ENCODE assay signal across 1 mouse cellular context in the genomic region with DNA sequence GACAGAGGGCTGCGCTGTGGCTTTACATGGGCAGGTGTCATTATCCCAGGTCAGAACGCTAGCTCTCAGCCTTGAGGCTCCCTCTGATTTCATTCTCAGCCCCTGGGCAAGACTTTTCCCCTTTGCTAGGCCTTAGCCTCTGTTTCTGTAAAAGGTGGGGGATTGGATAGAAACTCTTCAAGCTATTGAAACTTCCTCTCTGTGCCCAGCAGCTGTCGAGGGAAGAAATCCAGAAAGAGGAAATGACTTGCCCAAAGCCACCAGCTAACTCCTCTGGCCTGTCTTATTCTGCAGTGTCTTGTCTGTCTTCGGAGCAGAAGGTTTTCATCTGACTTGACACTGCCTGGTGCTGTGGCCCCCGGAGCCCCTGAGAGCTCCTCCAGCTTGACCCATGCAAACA.
A peak's percentile ranks its signal among the peaks of the same experiment; 100 is the strongest.
TF ChIP-seq lines count a peak whose summit lies in the region.

No protein-coding gene starts in this region.

TF ChIP-seq in MEL, 35 proteins besides CTCF, POLR2A, EP300 and RAD21:
- TF ChIP-seq POLR2AphosphoS2 (IDR thresholded peaks at IDR 0.05; ENCODE audit: low read length) (no peak), USF1 (IDR thresholded peaks at IDR 0.05; ENCODE audit: low read depth, low read length) (no peak), GATA1 (IDR thresholded peaks at IDR 0.05; ENCODE audit: low read depth, low read length) (no peak), ZKSCAN1 (IDR thresholded peaks at IDR 0.05; ENCODE audit: low read depth, low read length) (no peak), SMC3 (IDR thresholded peaks at IDR 0.05; ENCODE audit: low read depth, low read length) (no peak; the same call in 1 of the 2 replicates), CHD2 (IDR thresholded peaks at IDR 0.05; ENCODE audit: low read length) (no peak), USF2 (IDR thresholded peaks at IDR 0.05; ENCODE audit: borderline replicate concordance in 1 of 2, insufficient read depth in 1 of 2, low read depth in 1 of 2, low read length in 2 of 2) (no peak), TCF12 (IDR thresholded peaks at IDR 0.05; ENCODE audit: low read depth, low read length) (no peak), MAX (IDR thresholded peaks at IDR 0.05; ENCODE audit: low read length) (no peak), MAZ (IDR thresholded peaks at IDR 0.05; ENCODE audit: low read depth, low read length) (no peak), GABPA (IDR thresholded peaks at IDR 0.05; ENCODE audit: low read depth, low read length) (no peak), TAL1 (IDR thresholded peaks at IDR 0.05; ENCODE audit: low read length) (no peak), CHD1 (IDR thresholded peaks at IDR 0.05; ENCODE audit: low read depth, low read length) (no peak), MYB (IDR thresholded peaks at IDR 0.05; ENCODE audit: low read depth, low read length) (no peak), ZC3H11A (IDR thresholded peaks at IDR 0.05; ENCODE audit: low read depth, low read length) (0 out of 2 replicates have a peak, but pooled peaks have one; percentile 3), SIN3A (IDR thresholded peaks at IDR 0.05; ENCODE audit: low read length) (no peak; the same call in 1 of the 2 replicates), MEF2A (IDR thresholded peaks at IDR 0.05; ENCODE audit: extremely low read depth, insufficient replicate concordance, low read depth, low read length, poor library complexity, severe bottlenecking) (no peak), MXI1 (IDR thresholded peaks at IDR 0.05; ENCODE audit: low read depth, low read length) (no peak), ETS1 (IDR thresholded peaks at IDR 0.05; ENCODE audit: low read depth, low read length) (peak; percentile 34; the same call in 1 of the 2 replicates), HCFC1 (IDR thresholded peaks at IDR 0.05; ENCODE audit: low read depth, low read length) (0 out of 2 replicates have a peak, but pooled peaks have one; percentile 25), UBTF (IDR thresholded peaks at IDR 0.05; ENCODE audit: borderline replicate concordance, insufficient read depth, low read depth, low read length) (no peak), RCOR1 (IDR thresholded peaks at IDR 0.05; ENCODE audit: low read depth, low read length) (no peak), NELFE (IDR thresholded peaks at IDR 0.05; ENCODE audit: low read depth, low read length) (0 out of 2 replicates have a peak, but pooled peaks have one; percentile 7), POLR2AphosphoS5 (IDR thresholded peaks at IDR 0.05; ENCODE audit: borderline replicate concordance, low read depth, low read length) (no peak)
